Mouse (Mus musculus): ENCODE data around the gene A26c2.

A26c2 gene

DNA sequence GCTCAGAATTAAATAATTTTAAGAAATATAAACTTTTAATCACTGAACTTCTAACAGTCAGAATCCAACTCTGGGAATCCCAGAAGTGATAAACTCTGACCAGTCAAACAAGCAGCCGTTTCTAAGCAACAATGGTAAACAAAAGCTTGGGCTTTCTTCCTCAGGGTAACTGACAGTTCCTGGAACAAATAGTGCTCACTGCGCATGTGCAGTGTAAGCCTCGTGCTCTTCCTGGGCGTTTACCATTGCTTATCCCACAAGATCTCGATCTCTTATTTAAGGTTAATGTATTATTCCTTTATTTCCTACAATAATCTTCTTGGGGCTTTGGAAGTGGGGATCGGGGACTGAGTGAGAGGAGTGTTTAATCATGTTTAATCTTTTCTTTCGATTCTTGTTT lies at the start of gene A26c2:
A26c2 (minus strand) TSS at position 101 of the 400 bp plus-strand sequence.
- no peak for DNase-seq (ENCODE audit: low spot score)

DNA sequence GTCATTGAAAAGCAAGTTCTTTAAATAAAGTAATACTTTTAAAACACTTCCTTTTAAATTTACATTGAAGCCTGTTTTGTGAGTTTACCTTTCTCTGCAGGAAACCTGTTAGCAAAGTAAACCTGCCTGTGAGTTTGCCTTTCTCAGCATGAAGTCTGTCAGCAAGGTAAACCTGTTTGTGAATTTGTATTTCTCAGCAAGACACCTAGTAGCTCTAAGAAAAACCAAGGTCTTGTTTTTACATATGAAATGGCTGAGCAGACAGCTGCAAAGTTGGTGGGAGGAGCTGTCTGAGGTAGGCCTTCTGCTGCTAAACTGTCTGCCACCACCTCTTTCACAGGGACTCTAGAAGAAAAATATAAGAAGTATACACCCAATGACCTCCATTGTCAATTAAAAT lies 28.0 kb upstream of the A26c2 start:
- no peak for DNase-seq (ENCODE audit: low spot score)
